Mouse (Mus musculus) ES-Bruce4 (cell line): Measurements from ENCODE around the gene Pdk4. TPM values are rescaled to one million over a fixed set of nuclear protein-coding genes. Genes with fewer than 3 reads are reported as not detected.
A peak's percentile ranks its signal among the peaks of the same experiment; 100 is the strongest.

Source experiments
- H3K27ac ChIP-seq: 2 replicates; pipeline ENCODE4 v1.5.1; 2012; ENCODE audit warnings: low read length, inconsistent platforms; ENCODE audit not compliant: insufficient read depth
- H3K27me3 ChIP-seq: 2 replicates; pipeline ENCODE4 v1.6.1; 2012; ENCODE audit warnings: mild to moderate bottlenecking, low read length, inconsistent platforms; ENCODE audit not compliant: control insufficient read depth, poor library complexity, insufficient read depth, severe bottlenecking
- H3K36me3 ChIP-seq: 2 replicates; pipeline ENCODE4 v1.6.1; 2012; ENCODE audit warnings: inconsistent platforms, mild to moderate bottlenecking, low read length, moderate library complexity; ENCODE audit not compliant: control insufficient read depth, poor library complexity, insufficient read depth, severe bottlenecking
- H3K4me1 ChIP-seq: one replicate; pipeline ENCODE4 v1.8.1; 2011; ENCODE audit warnings: low read length; ENCODE audit not compliant: control insufficient read depth, insufficient read depth
- H3K4me3 ChIP-seq: 2 replicates; pipeline ENCODE4 v1.5.1; 2011; ENCODE audit warnings: low read depth, mild to moderate bottlenecking, low read length
- H3K9ac ChIP-seq: 2 replicates; pipeline ENCODE4 v1.6.1; 2012; ENCODE audit warnings: low read depth, mild to moderate bottlenecking, inconsistent platforms; ENCODE audit not compliant: poor library complexity, severe bottlenecking
- H3K9me3 ChIP-seq: replicated peaks from 2 replicates; pipeline ENCODE4 v1.6.1; 2012; ENCODE audit warnings: mild to moderate bottlenecking, low read length, inconsistent platforms; ENCODE audit not compliant: control insufficient read depth, poor library complexity, insufficient read depth, severe bottlenecking
- CTCF ChIP-seq: IDR thresholded peaks from one replicate; pipeline ENCODE4 v1.8.1; 2011; ENCODE audit warnings: low read depth, low read length
- EP300 ChIP-seq: IDR thresholded peaks from 2 replicates; pipeline ENCODE4 v1.6.1; 2011; ENCODE audit warnings: low read depth, low read length; ENCODE audit not compliant: insufficient read depth
- POLR2A ChIP-seq: IDR thresholded peaks from one replicate; pipeline ENCODE4 v1.8.1; 2011; ENCODE audit warnings: low read length; ENCODE audit not compliant: insufficient read depth
- polyA plus RNA-seq: library from polyadenylated mRNA; stranded (reverse); fragments of >200 nt; gene quantifications from 2 replicates; pipeline ENCODE4 v1.2.4, GENCODE M21; 2011; ENCODE audit warnings: low read depth; ENCODE audit not compliant: missing spikeins, insufficient read depth, insufficient read length

The Pdk4 gene
- polyA plus RNA-seq, 1 experiment = 13.1 TPM

DNA sequence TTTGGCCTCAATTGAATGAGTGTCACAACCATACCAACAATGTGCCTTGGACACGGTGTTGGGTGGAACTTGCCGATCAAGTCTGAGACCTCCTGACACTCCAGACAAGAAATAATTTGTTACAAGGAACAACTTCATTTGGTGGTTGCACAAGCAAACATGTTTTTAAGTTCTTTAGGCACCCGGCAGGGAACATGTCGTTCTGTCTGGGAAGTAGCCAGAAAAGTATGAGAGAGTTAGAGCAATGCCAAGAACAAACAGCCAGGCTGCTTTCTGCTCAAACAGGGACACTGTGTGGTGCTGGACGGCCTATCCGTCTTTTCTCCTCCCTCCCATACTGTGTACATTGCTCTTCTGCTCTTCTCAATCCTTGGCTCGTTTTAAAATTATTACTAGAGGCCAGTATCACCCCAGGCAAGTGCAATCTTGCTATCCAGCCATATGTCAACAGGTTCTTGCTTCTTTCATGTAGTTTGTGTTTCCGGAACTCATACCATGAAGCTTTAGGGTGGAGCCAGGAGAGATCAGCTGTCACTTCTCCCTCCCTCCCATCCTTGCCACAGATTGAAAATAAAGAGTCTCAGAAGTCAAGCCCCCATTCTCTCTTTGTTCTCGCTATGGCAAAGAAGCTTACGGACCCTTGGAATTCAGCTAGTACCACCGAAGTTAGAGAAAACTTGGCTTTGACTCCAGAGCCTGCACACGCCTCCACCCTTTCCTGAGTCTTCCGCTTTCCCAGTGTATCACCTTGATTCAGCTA lies 52.8 kb downstream of the Pdk4 start:
- Histone ChIP-seq H3K9me3 (0 out of 2 replicates have a peak, but pooled peaks cover 2% of the 10 kb centered on the region), H3K4me1 (peaks cover 4% of the 10 kb centered on the region), H3K27me3 (no peaks in the 10 kb centered on the region), H3K4me3 (no peak overlapping the region), H3K36me3 (no peaks in the 10 kb centered on the region), H3K9ac (peak overlapping the region; percentile 21; the same call in 1 of the 2 replicates), H3K27ac (no peak overlapping the region; the same call in 1 of the 2 replicates)
- TF ChIP-seq POLR2A = no peak
- TF ChIP-seq CTCF = no peak

- H3K36me3 ChIP-seq = no peaks in the 10 kb centered on the region
- 0 out of 2 replicates have a peak, but pooled peaks cover 2% of the 10 kb centered on the region for H3K9me3 ChIP-seq
- peak overlapping the region; percentile 21; the same call in 1 of the 2 replicates for H3K9ac ChIP-seq
- H3K4me3 ChIP-seq = no peak overlapping the region
- TF ChIP-seq EP300 = peak; percentile 76
- TF ChIP-seq POLR2A = no peak
- no peak for TF ChIP-seq CTCF
- peak overlapping the region; percentile 78 for H3K27ac ChIP-seq
- H3K27me3 ChIP-seq = no peaks in the 10 kb centered on the region
- H3K4me1 ChIP-seq = peaks cover 4% of the 10 kb centered on the region
Measured at GRCm38 (mm10) chr6:5442316-5443085, 53.6 kb downstream of the Pdk4 start.

- no peak overlapping the region for H3K27ac ChIP-seq
- no peaks in the 10 kb centered on the region for H3K36me3 ChIP-seq
- H3K9me3 ChIP-seq = 0 out of 2 replicates have a peak, but pooled peaks cover 2% of the 10 kb centered on the region
- no peak overlapping the region for H3K4me3 ChIP-seq
- H3K4me1 ChIP-seq = peaks cover 4% of the 10 kb centered on the region
- TF ChIP-seq POLR2A (no peak), CTCF (no peak), EP300 (no peak)
- H3K27me3 ChIP-seq = no peaks in the 10 kb centered on the region
- H3K9ac ChIP-seq = no peak overlapping the region
Measured at GRCm38 (mm10) chr6:5441221-5441620, 54.9 kb downstream of the Pdk4 start.

- no peak overlapping the region for H3K4me3 ChIP-seq
- 0 out of 2 replicates have a peak, but pooled peaks cover 2% of the 10 kb centered on the region for H3K9me3 ChIP-seq
- TF ChIP-seq CTCF (no peak), EP300 (no peak), POLR2A (no peak)
- no peaks in the 10 kb centered on the region for H3K27me3 ChIP-seq
- no peaks in the 10 kb centered on the region for H3K36me3 ChIP-seq
- no peak overlapping the region for H3K9ac ChIP-seq
- no peak overlapping the region for H3K27ac ChIP-seq
- no peaks in the 10 kb centered on the region for H3K4me1 ChIP-seq
Measured at GRCm38 (mm10) chr6:5437757-5438156, 58.4 kb downstream of the Pdk4 start.

- H3K27me3 ChIP-seq = no peaks in the 10 kb centered on the region
- TF ChIP-seq EP300 (no peak), CTCF (no peak), POLR2A (no peak)
- no peak overlapping the region for H3K4me3 ChIP-seq
- H3K36me3 ChIP-seq = no peaks in the 10 kb centered on the region
- no peaks in the 10 kb centered on the region for H3K9me3 ChIP-seq
- no peaks in the 10 kb centered on the region for H3K4me1 ChIP-seq
- no peak overlapping the region for H3K27ac ChIP-seq
- no peak overlapping the region for H3K9ac ChIP-seq
Measured at GRCm38 (mm10) chr6:5433887-5434286, 62.2 kb downstream of the Pdk4 start.

Other genes with a start within 250 kb of the Pdk4 start
- 0.47 and 1.8 TPM in 2 replicates for gene Pon3, start 240.0 kb downstream of the Pdk4 start, polyA plus RNA-seq
- 6.3 and 6.5 TPM in 2 replicates for gene Pon2, start 197.9 kb downstream of the Pdk4 start, polyA plus RNA-seq
- gene Asb4, start 112.9 kb downstream of the Pdk4 start, polyA plus RNA-seq = 1.2 and 1.3 TPM in 2 replicates
- 0.25 TPM in 1 of 2 replicates, not detected in the other for gene Dync1i1, start 229.3 kb upstream of the Pdk4 start, polyA plus RNA-seq